Mouse (Mus musculus) testis, postnatal 14 days (tissue): ENCODE measurements around the gene Lmx1b.

ENCODE experiments used
- DNase-seq: peaks from one replicate; pipeline ENCODE4 v3.0.0; 2021; ENCODE audit warnings: low spot score

The Lmx1b gene

GRCm38 (mm10) chr2:33630081-33631021, 10.0 kb downstream of the Lmx1b start:
- DNase-seq = no peak

- no peak for DNase-seq
These were observed 10.7 kb downstream of the Lmx1b start for GRCm38 (mm10) chr2:33629641-33630040.

DNA sequence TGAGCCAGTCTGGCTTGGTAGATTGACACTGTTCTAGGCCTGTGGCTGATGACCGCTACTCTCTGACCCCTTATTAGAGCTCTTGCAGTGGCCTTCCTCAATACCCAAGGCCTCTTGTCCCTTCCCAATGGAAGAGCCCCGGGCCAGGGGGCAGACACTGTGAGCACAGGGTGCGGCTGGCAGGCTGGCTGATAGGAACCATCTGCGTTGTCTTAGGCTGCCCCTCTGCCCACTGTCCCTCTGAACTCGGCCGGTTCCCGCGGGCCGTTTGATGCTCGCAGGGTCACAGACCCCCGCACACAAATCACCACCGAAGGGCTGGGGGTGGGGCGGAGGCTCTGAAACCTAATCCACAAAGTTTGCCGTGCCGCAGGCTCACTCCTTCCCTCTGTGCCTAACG, 11.5 kb downstream of the Lmx1b start:
- DNase-seq = no peak

- no peak for DNase-seq
These were observed 13.3 kb downstream of the Lmx1b start for GRCm38 (mm10) chr2:33627058-33627375.

- no peak for DNase-seq
These were observed 13.9 kb downstream of the Lmx1b start for GRCm38 (mm10) chr2:33626262-33627057.

DNA sequence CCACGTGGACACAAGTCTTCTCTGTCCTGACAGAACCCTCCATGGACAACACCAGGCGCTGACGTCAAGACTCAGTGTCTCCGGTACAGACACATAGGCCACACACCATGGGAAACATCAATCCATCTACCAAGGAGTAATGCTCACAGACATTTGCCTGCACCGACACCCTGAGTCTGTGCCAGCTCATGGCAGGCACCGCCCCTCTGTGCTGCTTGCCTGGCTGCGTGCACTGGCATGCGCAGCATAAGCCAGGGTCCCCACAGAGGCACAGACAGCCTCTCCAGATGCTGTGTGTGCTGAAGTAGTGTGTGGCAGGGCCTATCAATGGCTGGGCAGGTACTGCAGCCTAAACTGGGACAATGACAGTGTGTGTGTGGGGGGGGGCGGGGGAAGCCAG, 22.6 kb downstream of the Lmx1b start:
- DNase-seq = no peak

DNA sequence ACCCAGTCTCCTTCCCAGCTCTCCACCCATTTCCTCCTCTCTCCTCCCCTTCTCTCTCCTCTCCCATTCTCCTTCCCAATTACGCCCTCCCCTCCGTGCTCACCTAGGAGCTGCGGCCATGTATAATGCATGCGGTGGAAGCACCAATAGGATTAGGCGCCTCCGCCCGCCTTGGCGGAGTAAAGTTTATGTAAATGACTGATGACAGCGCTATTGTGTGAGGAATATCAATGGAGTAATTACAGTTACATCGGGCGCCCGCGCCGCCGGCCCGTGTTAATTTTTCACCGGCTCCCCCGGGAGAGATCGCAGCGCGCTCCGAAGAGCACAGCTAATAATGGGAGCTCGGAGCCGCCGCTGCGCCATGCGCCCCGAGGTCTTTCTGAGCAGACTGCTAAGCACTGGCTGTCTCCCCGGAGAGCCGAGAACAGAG, 23.9 kb downstream of the Lmx1b start:
- no peak for DNase-seq

- DNase-seq = no peak
These were observed 24.4 kb downstream of the Lmx1b start for GRCm38 (mm10) chr2:33615843-33616344.

DNA sequence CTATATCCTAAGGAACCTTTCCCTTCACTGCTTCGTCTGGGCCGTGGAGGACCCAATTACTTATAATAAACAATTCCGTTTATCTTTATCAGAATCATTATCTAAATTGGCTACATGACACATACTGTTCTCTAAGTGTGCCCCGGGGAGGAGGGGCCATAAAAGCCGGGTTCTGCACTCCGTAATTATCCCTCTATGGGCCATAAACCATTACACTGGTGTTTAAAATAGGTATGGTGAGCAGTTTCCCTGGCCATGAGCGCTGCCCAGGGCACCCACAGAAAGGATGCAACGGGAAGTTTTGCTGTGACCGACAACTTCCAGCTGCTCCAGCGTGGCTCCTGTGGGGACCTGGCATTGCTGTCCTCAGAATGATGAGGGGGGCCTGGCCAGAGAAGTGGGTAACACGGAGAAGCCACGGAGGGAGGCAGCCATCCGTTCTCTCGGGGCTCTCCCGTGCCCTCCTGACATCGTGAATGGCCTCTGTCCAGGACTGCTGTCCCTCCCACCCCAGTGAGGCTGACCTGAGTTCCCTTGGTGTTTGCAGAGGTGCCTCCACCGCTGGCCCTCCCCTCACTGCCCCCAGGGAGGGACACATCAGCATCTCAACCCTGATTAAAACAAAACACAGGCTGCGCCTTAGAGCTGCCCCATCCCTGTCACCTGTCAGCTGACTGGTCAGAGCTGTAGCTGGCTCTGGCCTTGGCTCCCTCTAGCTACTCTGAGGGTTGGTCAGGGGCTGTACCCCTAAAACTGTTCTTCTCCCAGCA, 34.6 kb downstream of the Lmx1b start:
- DNase-seq = no peak

DNA sequence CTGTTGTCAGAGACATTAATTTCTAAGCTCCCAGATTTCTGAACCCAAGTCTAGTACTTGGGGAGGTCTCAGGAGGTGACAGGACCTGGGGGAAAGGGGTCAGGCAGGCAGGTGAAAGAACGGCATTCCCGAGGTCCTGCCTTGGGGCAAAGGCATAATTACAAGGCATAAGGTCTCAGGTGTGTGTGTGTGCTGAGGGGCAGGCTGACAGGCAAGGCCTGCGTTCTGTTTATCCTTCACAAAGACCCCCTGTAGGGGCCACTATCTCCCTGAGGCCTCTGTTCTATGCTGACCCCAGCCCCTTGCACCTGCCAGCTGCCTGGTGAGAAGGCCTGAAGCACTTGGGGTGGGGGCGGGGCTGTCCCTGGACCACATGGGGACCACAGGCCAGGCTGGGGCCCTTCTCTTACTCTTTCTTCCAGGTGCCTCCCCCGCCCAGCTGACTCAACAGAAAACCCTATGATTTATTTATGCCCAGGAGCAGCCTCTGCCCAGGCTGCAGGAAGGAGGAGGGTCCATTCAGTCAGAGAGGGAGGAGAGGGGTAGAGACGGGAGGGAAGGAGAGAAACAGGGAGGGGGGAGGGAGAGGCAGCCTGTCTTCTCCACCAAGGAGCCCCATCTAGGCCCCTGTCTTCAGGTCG, 35.3 kb downstream of the Lmx1b start:
- no peak for DNase-seq

DNA sequence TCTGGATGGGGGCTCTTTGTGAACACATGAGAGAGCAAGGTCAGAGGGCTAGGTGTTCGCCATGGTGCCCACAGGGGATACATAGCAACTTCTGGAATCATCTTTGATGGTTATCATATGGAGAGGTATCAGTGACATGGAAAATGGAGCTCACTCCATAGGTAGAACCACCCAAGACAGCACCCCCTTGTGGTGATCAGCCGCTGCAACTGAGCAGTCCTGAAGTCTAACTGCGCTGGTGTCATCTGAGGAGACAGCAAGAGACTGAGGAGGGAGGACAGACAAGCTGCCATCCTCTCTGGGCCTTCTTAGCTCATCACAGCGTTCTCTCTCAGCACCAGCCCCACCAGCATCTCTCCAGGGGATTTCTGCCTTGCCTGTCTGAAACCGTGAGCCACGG, 39.8 kb downstream of the Lmx1b start:
- no peak for DNase-seq

DNA sequence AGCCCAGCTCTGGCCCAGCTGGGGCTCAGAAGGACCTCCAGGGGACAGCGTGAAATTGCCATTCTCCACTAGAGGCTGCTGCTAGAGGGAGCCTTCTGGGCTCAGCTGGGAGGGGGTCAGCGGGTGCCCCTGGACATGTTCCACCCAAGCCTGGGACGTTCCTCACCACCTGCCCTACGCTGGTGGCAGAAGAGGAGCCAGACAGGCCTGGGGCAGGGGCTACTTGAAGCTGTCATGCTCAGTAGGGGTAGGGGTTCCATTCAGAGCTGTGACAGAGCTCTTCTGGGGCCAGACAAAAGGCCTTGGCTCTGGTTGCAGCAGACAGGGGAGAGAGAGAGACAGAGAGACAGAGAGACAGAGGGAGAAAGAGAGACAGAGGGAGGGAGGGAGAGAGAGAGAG, 42.9 kb downstream of the Lmx1b start:
- DNase-seq = no peak

GRCm38 (mm10) chr2:33595085-33595423, 45.3 kb downstream of the Lmx1b start:
- no peak for DNase-seq

GRCm38 (mm10) chr2:33594181-33595084, 45.9 kb downstream of the Lmx1b start:
- no peak for DNase-seq

- no peak for DNase-seq
These were observed 47.3 kb downstream of the Lmx1b start for GRCm38 (mm10) chr2:33592931-33593555.

DNA sequence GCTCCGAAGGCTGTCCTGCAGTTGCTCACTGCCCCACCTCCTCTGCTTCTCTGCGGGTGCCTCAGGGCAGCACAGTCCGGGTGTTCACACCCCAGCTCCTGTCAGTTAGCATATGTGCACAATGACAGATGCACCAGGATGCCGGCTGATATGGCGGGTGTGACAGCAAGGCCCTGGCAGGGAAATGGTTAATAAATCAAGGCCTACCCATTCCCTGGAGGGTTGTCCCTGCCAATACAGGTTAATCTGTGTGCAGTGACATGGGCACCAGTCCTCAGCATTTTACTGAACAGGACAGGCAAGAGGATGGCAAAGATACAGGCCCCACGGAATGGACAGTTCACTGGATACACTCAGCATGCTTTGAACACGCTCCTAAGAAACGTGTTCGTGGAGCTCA, 51.0 kb downstream of the Lmx1b start:
- no peak for DNase-seq

GRCm38 (mm10) chr2:33584937-33585910, 55.1 kb downstream of the Lmx1b start:
- no peak for DNase-seq

DNA sequence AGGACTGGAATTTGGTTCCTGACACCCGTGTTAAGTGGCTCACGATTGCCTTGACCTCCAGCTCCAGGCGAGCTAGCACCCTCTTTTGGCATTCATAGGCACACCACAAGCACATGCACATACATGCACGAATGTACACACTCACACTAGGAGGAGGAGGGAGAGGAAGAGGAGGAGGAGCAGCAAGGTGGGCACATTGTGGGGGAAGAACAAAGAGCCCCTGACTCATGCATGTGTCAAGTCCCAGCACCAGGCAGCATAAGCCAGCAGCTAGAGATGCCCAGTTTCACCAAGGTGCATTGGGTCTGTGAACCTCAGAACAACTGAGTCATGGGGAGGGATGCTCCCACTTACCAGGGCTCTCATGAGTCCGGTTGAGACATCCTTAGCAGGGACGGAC, 56.5 kb downstream of the Lmx1b start:
- no peak for DNase-seq

DNA sequence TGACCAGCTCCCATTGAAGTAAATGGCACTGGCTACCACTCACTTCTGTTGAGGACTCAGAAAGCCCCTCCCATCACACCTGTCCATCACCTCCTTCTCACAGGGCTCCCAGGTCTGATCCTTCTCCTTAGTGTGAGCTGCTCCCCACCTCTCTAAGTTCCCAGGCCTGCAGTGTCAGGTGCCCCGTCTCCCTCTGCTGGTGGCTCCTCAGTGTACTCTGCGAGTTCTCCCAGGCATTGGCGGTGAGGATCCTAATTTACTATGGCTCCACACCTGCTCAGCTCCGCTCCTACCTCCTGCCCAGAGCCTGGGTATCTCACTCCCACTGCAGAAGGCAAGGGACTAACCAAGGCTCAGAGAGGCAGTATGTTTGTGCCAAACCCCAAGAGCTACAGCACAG, 57.0 kb downstream of the Lmx1b start:
- DNase-seq = no peak
